Mouse (Mus musculus) lung, embryonic 15.5 days (tissue): ENCODE measurements around the gene Ptpn18. TPM values are rescaled to one million over a fixed set of nuclear protein-coding genes. Genes with fewer than 3 reads are reported as not detected.

Source experiments
- ATAC-seq: fragments of 200-750 bp; cut with Nextera tagmentation; 2 replicates; pipeline ENCODE4 v1.8.0; 2017; ENCODE audit warnings: moderate number of reproducible peaks, borderline replicate concordance; ENCODE audit not compliant: low FRiP score, low TSS enrichment; ENCODE audit errors: extremely low read depth
- H3K27ac ChIP-seq: fragments of 300-500 bp; sonication (generic); 2 replicates; pipeline ENCODE4 v1.5.1; 2015; ENCODE audit warnings: moderate library complexity, mild to moderate bottlenecking, inconsistent platforms
- H3K27me3 ChIP-seq: fragments of 300-500 bp; sonication (generic); 2 replicates; pipeline ENCODE4 v1.6.1; 2015; ENCODE audit warnings: inconsistent platforms
- H3K36me3 ChIP-seq: fragments of 300-500 bp; sonication (generic); 2 replicates; pipeline ENCODE4 v1.6.1; 2015; ENCODE audit warnings: inconsistent platforms
- H3K4me1 ChIP-seq: fragments of 300-500 bp; sonication (generic); 2 replicates; pipeline ENCODE4 v1.6.1; 2015; ENCODE audit warnings: inconsistent platforms
- H3K4me2 ChIP-seq: fragments of 300-500 bp; sonication (generic); 2 replicates; pipeline ENCODE4 v1.6.1; 2015; ENCODE audit warnings: inconsistent platforms, mild to moderate bottlenecking, moderate library complexity
- H3K4me3 ChIP-seq: fragments of 300-500 bp; sonication (generic); 2 replicates; pipeline ENCODE4 v1.5.1; 2015; ENCODE audit warnings: mild to moderate bottlenecking, inconsistent platforms
- H3K9ac ChIP-seq: fragments of 300-500 bp; sonication (generic); 2 replicates; pipeline ENCODE4 v1.6.1; 2015; ENCODE audit warnings: inconsistent platforms
- H3K9me3 ChIP-seq: fragments of 300-500 bp; sonication (generic); 2 replicates; pipeline ENCODE4 v1.6.1; 2016; ENCODE audit warnings: inconsistent platforms
- WGBS: fragments of 180-500 bp; shearing (Covaris S2); methylation state at CpG from one replicate; pipeline ENCODE4 v1.1.7; 2015; 5-methylcytosine and 5-hydroxymethylcytosine counted together
- microRNA-seq: library from miRNA; unstranded; fragments of <30 nt; microRNA quantifications from one replicate; pipeline ENCODE4, GENCODE M21; 2016
- polyA plus RNA-seq: library from polyadenylated mRNA; unstranded; fragments of >200 nt; fragmentation: Nextera tagmentation; extraction: Ambion mirVana; gene quantifications from 2 replicates; pipeline ENCODE4 v1.2.1, GENCODE M21; 2015

Gene Ptpn18
- polyA plus RNA-seq, 1 experiment from 2014 or later: 41.4 TPM

- ATAC-seq: no peak
- no peaks in the 10 kb centered on the region for H3K4me1 ChIP-seq
- 50% methylated on average over 6 of the region's 6 CpGs for WGBS
- no peaks in the 10 kb centered on the region for H3K9me3 ChIP-seq
- H3K9ac ChIP-seq: no peak overlapping the region
- no peaks in the 10 kb centered on the region for H3K27me3 ChIP-seq
- H3K27ac ChIP-seq: no peak overlapping the region
- H3K4me3 ChIP-seq: no peak overlapping the region
- H3K36me3 ChIP-seq: no peaks in the 10 kb centered on the region
- H3K4me2 ChIP-seq: no peak overlapping the region
These were observed 62.8 kb downstream of the Ptpn18 start for GRCm38 (mm10) chr1:34522205-34522849.

- no peak for ATAC-seq
- Histone ChIP-seq H3K36me3 (no peaks in the 10 kb centered on the region), H3K4me1 (no peaks in the 10 kb centered on the region), H3K9me3 (no peaks in the 10 kb centered on the region), H3K9ac (no peak overlapping the region), H3K4me3 (no peak overlapping the region), H3K27ac (no peak overlapping the region), H3K27me3 (no peaks in the 10 kb centered on the region), H3K4me2 (no peak overlapping the region)
- WGBS: 59% methylated on average over 3 of the region's 3 CpGs
These were observed 63.3 kb downstream of the Ptpn18 start for GRCm38 (mm10) chr1:34522850-34523244.

DNA sequence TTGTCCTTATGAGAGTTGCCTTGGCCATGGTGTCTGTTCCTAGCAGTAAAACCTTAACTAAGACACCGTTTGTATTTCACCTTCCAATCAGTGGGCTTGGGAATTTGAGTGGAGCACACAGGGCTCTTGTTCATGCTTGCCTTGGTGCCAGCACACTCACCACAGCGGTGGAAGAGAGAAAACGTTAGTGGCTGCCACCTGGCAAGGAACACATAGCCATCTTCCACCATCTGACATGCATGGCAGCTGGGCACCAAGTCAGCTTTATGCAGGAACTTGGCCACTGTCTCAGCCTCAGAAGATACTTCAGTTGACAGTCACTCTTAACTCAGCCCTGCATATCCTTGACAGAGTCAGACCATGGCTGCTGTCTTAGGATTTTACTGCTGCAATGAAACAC, 64.1 kb downstream of the Ptpn18 start:
- no peak overlapping the region for H3K27ac ChIP-seq
- no peaks in the 10 kb centered on the region for H3K4me1 ChIP-seq
- H3K4me2 ChIP-seq: no peak overlapping the region
- no peak for ATAC-seq
- H3K36me3 ChIP-seq: no peaks in the 10 kb centered on the region
- no peaks in the 10 kb centered on the region for H3K9me3 ChIP-seq
- no peak overlapping the region for H3K9ac ChIP-seq
- H3K4me3 ChIP-seq: no peak overlapping the region
- no peaks in the 10 kb centered on the region for H3K27me3 ChIP-seq
- 82% methylated on average over 3 of the region's 3 CpGs for WGBS

Small RNA genes lying within 50 kb of the gene (microRNA-seq; reads per million reads assigned to microRNA genes)
- gene Mir5103: 3.0 reads per million, percentile 12 among the genes with 10 or more reads in this experiment

Other genes starting within 250 kb of the Ptpn18 start
- gene Ccdc115, start 20.1 kb upstream of the Ptpn18 start, polyA plus RNA-seq: 54.2 and 55.2 TPM in 2 replicates
- gene Imp4, start 19.9 kb upstream of the Ptpn18 start, polyA plus RNA-seq: 80.1 and 82.4 TPM in 2 replicates
- not detected in 2 replicates for gene Prss39, start 38.6 kb downstream of the Ptpn18 start, polyA plus RNA-seq
- gene Cfc1, start 75.9 kb downstream of the Ptpn18 start, polyA plus RNA-seq: 0.41 TPM in 1 of 2 replicates, not detected in the other
- not detected in 2 replicates for gene Prss40, start 101.2 kb downstream of the Ptpn18 start, polyA plus RNA-seq
- 0.09 and 0.11 TPM in 2 replicates for gene Amer3, start 119.9 kb downstream of the Ptpn18 start, polyA plus RNA-seq